Mouse (Mus musculus): Measurements from ENCODE around the gene Catsperd. TPM values are rescaled to one million over a fixed set of nuclear protein-coding genes. Genes with fewer than 3 reads are reported as not detected.

The Catsperd gene
- polyA plus RNA-seq, 1 experiment from 2014 or later = 1.6 TPM

DNA sequence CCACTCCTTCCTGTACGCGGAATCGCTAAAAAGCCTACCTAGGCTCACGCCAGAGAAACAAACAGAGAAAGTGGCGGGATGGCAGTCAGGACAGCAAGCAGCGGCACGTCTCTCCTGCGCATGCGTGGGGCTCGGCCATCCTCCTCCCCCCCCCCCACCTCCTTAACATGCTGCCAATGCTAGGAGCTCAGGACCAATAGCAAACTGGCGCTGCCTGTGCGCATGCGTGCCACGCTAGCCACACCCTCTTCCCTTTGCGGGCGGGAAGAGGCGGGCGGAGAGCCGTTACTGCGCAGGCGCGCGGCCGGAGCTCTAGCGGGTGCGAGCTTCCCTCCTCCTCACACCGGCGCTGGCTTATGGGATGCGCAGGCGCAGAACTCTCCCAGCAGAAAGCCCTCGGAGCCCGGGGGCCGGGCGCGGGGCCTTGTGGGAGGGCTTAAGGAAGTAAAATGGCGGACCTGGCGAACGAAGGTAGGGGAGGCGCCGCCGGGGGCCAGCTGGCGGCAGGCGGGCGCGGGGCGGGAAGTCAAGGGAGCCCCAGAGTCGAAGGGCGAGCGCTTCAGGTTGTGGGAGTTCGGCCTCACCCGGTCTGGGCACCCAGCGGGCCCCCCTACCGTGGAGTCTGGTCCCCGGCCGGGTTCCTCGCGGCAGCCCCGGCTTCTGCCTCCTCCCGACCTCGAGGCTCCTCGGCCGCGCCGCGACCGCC, 45.2 kb downstream of the Catsperd start, which contains the start of gene Ranbp3:
Ranbp3 (plus strand) TSS at position 354 of the 706 bp plus-strand sequence.
- peak; percentile 90 for ATAC-seq (ENCODE audit: low FRiP score)
- H3K9ac ChIP-seq (replicated peaks) = peak within 1 kb of the TSS; percentile 95
- WGBS = 0% methylated on average over 60 of the region's 66 CpGs
- peaks cover 9% of the 10 kb centered on the region for H3K36me3 ChIP-seq
- no peaks in the 10 kb centered on the region for H3K9me3 ChIP-seq (replicated peaks)
- peak within 1 kb of the TSS; percentile 80 for H3K4me2 ChIP-seq
- peak within 1 kb of the TSS; percentile 89 for H3K4me3 ChIP-seq (replicated peaks)
- H3K27me3 ChIP-seq (replicated peaks) = peaks cover 4% of the 10 kb centered on the region
- peak within 1 kb of the TSS; percentile 87 for H3K27ac ChIP-seq (replicated peaks)
- peaks cover 54% of the 10 kb centered on the region for H3K4me1 ChIP-seq

GRCm38 (mm10) chr17:56673647-56674416, 45.9 kb downstream of the Catsperd start:
- WGBS = 5% methylated on average over 37 of the region's 37 CpGs
- peak; percentile 32 for ATAC-seq (ENCODE audit: low FRiP score)

DNA sequence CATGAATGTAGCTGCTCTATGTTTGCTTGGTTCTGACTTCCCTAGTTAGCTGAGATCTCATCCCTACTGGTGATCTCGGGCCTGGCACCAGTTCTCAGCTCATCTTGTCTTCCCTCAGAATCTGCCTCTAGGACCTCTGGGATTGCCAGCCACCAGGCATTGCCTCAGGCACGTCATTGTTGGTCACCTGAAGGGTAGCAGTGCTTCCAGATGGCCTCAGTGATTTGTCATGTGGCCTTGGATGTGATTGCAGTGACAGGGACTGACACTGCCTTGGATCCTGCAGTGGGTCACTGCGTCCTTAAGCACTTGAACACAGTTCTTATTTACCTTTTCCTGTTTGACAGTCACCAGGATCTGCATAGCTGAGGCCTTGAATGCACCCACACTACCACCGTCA, 53.8 kb downstream of the Catsperd start:
- Histone ChIP-seq H3K27ac (replicated peaks) (no peak overlapping the region), H3K27me3 (replicated peaks) (no peaks in the 10 kb centered on the region), H3K9ac (replicated peaks) (no peak overlapping the region), H3K36me3 (peaks cover 41% of the 10 kb centered on the region), H3K4me3 (replicated peaks) (no peak overlapping the region), H3K4me1 (peaks cover 25% of the 10 kb centered on the region), H3K4me2 (no peak overlapping the region), H3K9me3 (replicated peaks) (no peaks in the 10 kb centered on the region)
- WGBS = 88% methylated on average over 4 of the region's 4 CpGs
- ATAC-seq (ENCODE audit: low FRiP score) = no peak

More at GRCm38 (mm10) chr17:56673647-56674416, 45.9 kb downstream of the Catsperd start:
- Histone ChIP-seq H3K9ac (replicated peaks) (peak overlapping the region; percentile 95), H3K4me1 (peaks cover 48% of the 10 kb centered on the region), H3K9me3 (replicated peaks) (no peaks in the 10 kb centered on the region), H3K4me3 (replicated peaks) (peak overlapping the region; percentile 89), H3K27me3 (replicated peaks) (no peaks in the 10 kb centered on the region), H3K27ac (replicated peaks) (peak overlapping the region; percentile 86), H3K36me3 (peaks cover 11% of the 10 kb centered on the region), H3K4me2 (peak overlapping the region; percentile 80)

DNA sequence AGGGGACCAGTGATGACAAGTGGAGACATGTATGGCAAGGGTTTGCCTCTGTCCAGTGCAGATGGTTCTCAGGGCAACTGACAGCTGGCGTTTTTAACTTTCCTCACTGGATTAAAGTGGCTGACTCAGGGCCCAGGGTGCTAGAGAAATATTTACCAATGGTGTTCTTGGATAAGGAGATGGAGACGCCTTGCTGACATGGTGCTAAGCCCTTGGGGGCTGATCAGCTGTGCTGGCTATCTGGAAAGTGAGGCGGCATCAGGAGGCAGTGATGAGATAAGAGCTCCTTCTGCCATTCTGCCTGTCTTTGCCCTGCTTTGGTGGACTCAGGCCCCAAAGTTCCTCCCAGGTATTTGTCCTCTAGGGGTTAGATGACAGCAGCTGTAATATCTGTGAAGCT, 54.9 kb downstream of the Catsperd start:
- 90% methylated on average over 3 of the region's 3 CpGs for WGBS
- ATAC-seq (ENCODE audit: low FRiP score) = no peak
- H3K36me3 ChIP-seq = peaks cover 43% of the 10 kb centered on the region

DNA sequence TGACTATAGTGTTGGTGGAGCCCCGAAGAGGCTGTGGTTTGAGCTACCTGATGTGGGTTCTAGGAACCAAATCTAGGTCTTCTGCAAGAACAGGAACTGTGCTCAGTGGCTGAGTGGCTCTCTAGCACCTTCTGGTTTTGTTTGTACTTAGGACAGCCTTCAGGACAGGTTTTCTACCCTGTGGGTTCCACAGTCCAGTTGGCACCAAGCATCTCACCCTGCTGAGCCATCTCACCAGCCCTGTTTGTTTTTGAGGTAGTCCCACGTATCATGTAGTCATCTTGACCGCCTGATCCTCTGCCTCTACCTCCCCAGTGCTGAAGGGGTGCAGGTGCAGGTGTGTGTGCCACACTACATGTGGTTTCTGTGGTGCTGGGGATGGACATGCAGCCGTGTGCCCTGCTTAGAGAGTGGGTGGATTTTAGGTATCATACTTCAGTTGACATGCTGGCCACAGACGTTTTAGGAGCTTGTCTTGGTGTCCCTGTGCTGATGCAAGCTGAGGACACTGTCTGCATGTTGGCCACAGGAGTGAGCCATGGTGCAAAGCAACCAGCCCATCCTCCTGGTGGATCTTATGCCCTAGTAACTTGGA, 55.7 kb downstream of the Catsperd start:
- Histone ChIP-seq H3K4me1 (peaks cover 12% of the 10 kb centered on the region), H3K27me3 (replicated peaks) (no peaks in the 10 kb centered on the region), H3K4me2 (no peak overlapping the region), H3K36me3 (peaks cover 50% of the 10 kb centered on the region), H3K9ac (replicated peaks) (no peak overlapping the region), H3K27ac (replicated peaks) (no peak overlapping the region), H3K4me3 (replicated peaks) (no peak overlapping the region), H3K9me3 (replicated peaks) (no peaks in the 10 kb centered on the region)
- no peak for ATAC-seq (ENCODE audit: low FRiP score)
- WGBS = 87% methylated on average over 5 of the region's 5 CpGs

More for the DNA sequence above, 54.9 kb downstream of the Catsperd start:
- Histone ChIP-seq H3K9me3 (replicated peaks) (no peaks in the 10 kb centered on the region), H3K9ac (replicated peaks) (no peak overlapping the region), H3K27ac (replicated peaks) (no peak overlapping the region), H3K4me3 (replicated peaks) (no peak overlapping the region), H3K4me2 (no peak overlapping the region), H3K27me3 (replicated peaks) (no peaks in the 10 kb centered on the region), H3K4me1 (peaks cover 14% of the 10 kb centered on the region)

DNA sequence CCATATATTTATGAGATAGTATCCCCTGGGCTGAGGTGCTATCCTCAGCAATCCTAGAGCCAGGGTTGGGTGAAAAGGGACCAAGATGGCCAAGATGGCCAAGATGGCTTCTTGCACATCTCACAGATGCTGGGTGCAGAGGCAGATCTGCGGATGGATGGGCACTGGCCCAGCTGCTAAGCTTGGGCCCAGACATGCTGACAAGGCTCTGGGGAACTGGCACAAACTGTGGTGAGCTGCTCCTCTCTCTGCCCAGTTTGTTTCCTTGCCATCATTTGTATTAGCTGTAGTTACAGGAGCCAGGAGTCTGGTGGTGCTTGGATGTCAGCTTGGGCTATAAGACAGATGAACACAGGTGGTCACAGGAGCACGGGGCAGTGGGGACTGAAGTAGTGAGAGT, 56.7 kb downstream of the Catsperd start:
- Histone ChIP-seq H3K9me3 (replicated peaks) (no peaks in the 10 kb centered on the region), H3K9ac (replicated peaks) (no peak overlapping the region), H3K4me3 (replicated peaks) (no peak overlapping the region), H3K4me1 (peaks cover 12% of the 10 kb centered on the region), H3K27me3 (replicated peaks) (no peaks in the 10 kb centered on the region), H3K36me3 (peaks cover 49% of the 10 kb centered on the region), H3K4me2 (no peak overlapping the region), H3K27ac (replicated peaks) (no peak overlapping the region)
- 0 out of 2 replicates have a peak, but pooled peaks have one; percentile 3 for ATAC-seq (ENCODE audit: low FRiP score)
- WGBS = 74% methylated on average over 2 of the region's 2 CpGs

DNA sequence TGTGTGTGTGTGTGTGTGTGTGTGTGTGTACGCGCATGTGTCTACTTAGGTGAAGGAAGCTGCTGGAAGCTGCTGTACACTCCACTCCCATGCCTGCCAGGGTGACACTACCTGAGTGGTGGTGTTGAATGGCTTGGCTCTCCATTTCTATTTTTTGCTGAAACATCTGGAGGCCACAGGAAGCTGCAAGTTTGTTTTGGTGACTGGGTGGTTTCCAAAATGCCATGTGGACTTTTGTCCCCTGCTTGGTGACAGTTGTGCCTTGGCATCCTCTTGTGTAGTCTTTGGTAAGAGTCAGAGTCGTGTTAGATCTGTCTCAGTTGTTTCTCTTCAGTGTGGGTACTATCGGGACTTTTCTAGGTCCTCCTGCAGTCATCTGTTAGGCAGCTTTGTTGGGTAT, 58.9 kb downstream of the Catsperd start:
- 94% methylated on average over 4 of the region's 4 CpGs for WGBS
- no peak overlapping the region for H3K27ac ChIP-seq (replicated peaks)

GRCm38 (mm10) chr17:56688045-56688444, 60.1 kb downstream of the Catsperd start:
- H3K4me2 ChIP-seq = no peak overlapping the region
- no peaks in the 10 kb centered on the region for H3K9me3 ChIP-seq (replicated peaks)
- peaks cover 20% of the 10 kb centered on the region for H3K4me1 ChIP-seq
- H3K27me3 ChIP-seq (replicated peaks) = no peaks in the 10 kb centered on the region
- no peak for ATAC-seq (ENCODE audit: low FRiP score)
- no peak overlapping the region for H3K4me3 ChIP-seq (replicated peaks)
- H3K27ac ChIP-seq (replicated peaks) = no peak overlapping the region
- H3K9ac ChIP-seq (replicated peaks) = no peak overlapping the region
- peaks cover 51% of the 10 kb centered on the region for H3K36me3 ChIP-seq

More for the DNA sequence above, 58.9 kb downstream of the Catsperd start:
- peaks cover 47% of the 10 kb centered on the region for H3K36me3 ChIP-seq
- H3K4me1 ChIP-seq = peaks cover 12% of the 10 kb centered on the region
- H3K9ac ChIP-seq (replicated peaks) = no peak overlapping the region
- no peaks in the 10 kb centered on the region for H3K27me3 ChIP-seq (replicated peaks)
- ATAC-seq (ENCODE audit: low FRiP score) = no peak
- H3K9me3 ChIP-seq (replicated peaks) = no peaks in the 10 kb centered on the region
- no peak overlapping the region for H3K4me2 ChIP-seq
- no peak overlapping the region for H3K4me3 ChIP-seq (replicated peaks)

DNA sequence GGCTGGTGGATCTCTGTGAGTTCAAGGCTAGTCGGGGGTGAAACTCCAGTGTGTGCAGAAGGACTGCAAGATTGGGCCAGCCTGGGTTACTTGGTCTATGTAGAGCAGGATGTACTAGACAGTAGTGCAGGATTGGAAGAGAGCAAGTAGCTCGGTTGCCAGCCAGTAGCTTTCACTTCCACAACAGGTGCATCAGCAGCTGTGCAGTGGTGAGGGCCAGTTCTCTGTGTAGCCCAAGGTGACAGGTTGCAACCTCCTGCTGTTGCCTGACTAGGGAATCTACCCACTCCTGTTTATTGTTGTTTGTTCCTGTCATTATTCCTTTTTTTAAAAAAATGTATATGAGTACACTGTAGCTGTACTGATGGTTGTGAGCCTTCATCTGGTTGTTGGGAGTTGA, 60.7 kb downstream of the Catsperd start:
- 94% methylated on average over 2 of the region's 2 CpGs for WGBS
- no peak overlapping the region for H3K9ac ChIP-seq (replicated peaks)

DNA sequence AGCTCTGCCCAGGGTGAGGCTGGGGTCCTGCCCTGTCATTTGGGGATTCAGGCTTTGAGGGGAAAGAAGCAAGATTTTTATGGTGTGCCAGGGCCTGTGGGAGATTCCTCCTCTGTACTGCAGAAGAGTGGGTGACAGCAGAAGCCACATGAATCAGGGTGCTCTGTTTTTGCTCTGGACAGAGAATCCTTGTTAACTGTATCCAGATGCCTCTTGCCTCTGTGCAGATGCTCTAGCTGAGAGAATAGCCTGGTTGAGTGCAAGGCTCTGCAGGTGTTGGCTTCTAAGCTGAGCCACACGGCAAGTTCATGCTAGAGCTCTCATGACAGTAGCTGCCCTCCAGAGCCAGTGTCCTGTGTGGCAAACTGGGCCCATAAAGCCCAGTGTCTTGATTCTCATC, 65.5 kb downstream of the Catsperd start:
- H3K9ac ChIP-seq (replicated peaks) = no peak overlapping the region
- peaks cover 28% of the 10 kb centered on the region for H3K4me1 ChIP-seq
- no peaks in the 10 kb centered on the region for H3K9me3 ChIP-seq (replicated peaks)
- peaks cover 58% of the 10 kb centered on the region for H3K36me3 ChIP-seq
- peak overlapping the region; percentile 56 for H3K27ac ChIP-seq (replicated peaks)
- no peaks in the 10 kb centered on the region for H3K27me3 ChIP-seq (replicated peaks)
- no peak for ATAC-seq (ENCODE audit: low FRiP score)
- H3K4me3 ChIP-seq (replicated peaks) = no peak overlapping the region
- H3K4me2 ChIP-seq = no peak overlapping the region
- WGBS = 20% methylated on average over 1 of the region's 1 CpGs

More for the DNA sequence above, 60.7 kb downstream of the Catsperd start:
- Histone ChIP-seq H3K27me3 (replicated peaks) (no peaks in the 10 kb centered on the region), H3K4me1 (peaks cover 24% of the 10 kb centered on the region), H3K27ac (replicated peaks) (no peak overlapping the region), H3K36me3 (peaks cover 54% of the 10 kb centered on the region), H3K4me3 (replicated peaks) (no peak overlapping the region), H3K4me2 (no peak overlapping the region), H3K9me3 (replicated peaks) (no peaks in the 10 kb centered on the region)
- ATAC-seq (ENCODE audit: low FRiP score) = no peak

DNA sequence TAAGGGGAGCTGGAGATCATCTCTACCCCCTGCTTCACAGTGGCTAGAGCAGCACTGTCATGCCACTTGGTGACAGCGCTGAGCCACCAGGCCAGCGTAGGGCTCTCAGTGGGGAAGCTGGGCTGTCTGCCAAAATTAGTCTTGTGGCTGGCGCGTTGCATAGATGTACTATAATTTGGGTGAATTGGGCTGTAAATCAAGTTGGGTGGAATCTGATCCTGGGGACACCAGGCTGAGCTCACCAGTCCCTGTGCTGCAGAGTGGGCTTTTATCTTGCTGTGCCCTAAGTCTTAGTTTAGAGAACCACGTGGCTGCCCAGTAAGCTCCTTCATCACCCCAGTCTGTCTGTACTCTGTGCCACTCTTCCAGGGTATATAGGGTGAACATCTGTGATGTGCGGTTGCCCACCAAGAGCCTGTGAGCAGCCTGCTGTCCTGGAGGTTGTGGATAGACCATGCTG, 65.9 kb downstream of the Catsperd start:
- no peak overlapping the region for H3K4me2 ChIP-seq
- H3K9ac ChIP-seq (replicated peaks) = no peak overlapping the region
- peak; percentile 51 for ATAC-seq (ENCODE audit: low FRiP score)
- no peaks in the 10 kb centered on the region for H3K9me3 ChIP-seq (replicated peaks)
- no peak overlapping the region for H3K4me3 ChIP-seq (replicated peaks)
- WGBS = 36% methylated on average over 6 of the region's 6 CpGs
- H3K36me3 ChIP-seq = peaks cover 58% of the 10 kb centered on the region
- no peaks in the 10 kb centered on the region for H3K27me3 ChIP-seq (replicated peaks)
- peak overlapping the region; percentile 56 for H3K27ac ChIP-seq (replicated peaks)
- peaks cover 28% of the 10 kb centered on the region for H3K4me1 ChIP-seq
